Mouse (Mus musculus) olfactory bulb, adult 2 months (tissue): ENCODE data around the gene Brinp1. TPM values are rescaled to one million over a fixed set of nuclear protein-coding genes. Genes with fewer than 3 reads are reported as not detected.
"Not testable (repeated sequence)": the region's sequence is repeated elsewhere in the genome, so short reads cannot be mapped to it uniquely, and the experiment has no call there.

ENCODE experiments used
- H3K27ac ChIP-seq: fragments of 200-500 bp; 2 replicates; pipeline ENCODE4 v1.5.1; 2012; ENCODE audit warnings: low read depth, low read length; ENCODE audit not compliant: insufficient read depth
- H3K4me1 ChIP-seq: fragments of 200-500 bp; 2 replicates; pipeline ENCODE4 v1.6.1; 2012; ENCODE audit warnings: low read length; ENCODE audit not compliant: control insufficient read depth, insufficient read depth
- H3K4me3 ChIP-seq: fragments of 200-500 bp; 2 replicates; pipeline ENCODE4 v1.5.1; 2012; ENCODE audit warnings: mild to moderate bottlenecking, low read depth, low read length, moderate library complexity; ENCODE audit not compliant: insufficient read depth
- CTCF ChIP-seq: fragments of 200-500 bp; IDR thresholded peaks from 2 replicates; pipeline ENCODE4 v1.5.1; 2012; ENCODE audit warnings: low read depth, mild to moderate bottlenecking, low read length, moderate library complexity; ENCODE audit not compliant: insufficient read depth
- POLR2A ChIP-seq: fragments of 200-500 bp; IDR thresholded peaks from 2 replicates; pipeline ENCODE4 v1.6.1; 2012; ENCODE audit warnings: mild to moderate bottlenecking, low read depth, low read length, moderate library complexity; ENCODE audit not compliant: insufficient read depth
- WGBS: fragments of 180-500 bp; shearing (Covaris S2); methylation state at CpG from one replicate; pipeline ENCODE4 v1.1.7; 2018; 5-methylcytosine and 5-hydroxymethylcytosine counted together
- polyA plus RNA-seq: library from polyadenylated mRNA; stranded (reverse); fragments of >200 nt; gene quantifications from 2 replicates; pipeline ENCODE4 v1.2.4, GENCODE M21; 2012; ENCODE audit warnings: low replicate concordance; ENCODE audit not compliant: missing spikeins, insufficient read depth, insufficient read length

The Brinp1 gene
- polyA plus RNA-seq, 1 experiment, result not detected

GRCm38 (mm10) chr4:68864668-68865067, 89.5 kb downstream of the Brinp1 start:
- WGBS, result 96% methylated on average over 2 of the region's 2 CpGs
- no peak overlapping the region for H3K27ac ChIP-seq

GRCm38 (mm10) chr4:68856868-68857267, 97.3 kb downstream of the Brinp1 start:
- Histone ChIP-seq H3K4me1 (no peaks in the 10 kb centered on the region), H3K4me3 (no peak overlapping the region), H3K27ac (no peak overlapping the region)
- TF ChIP-seq CTCF, result no peak
- TF ChIP-seq POLR2A, result no peak
- 28% methylated on average over 1 of the region's 1 CpGs for WGBS

More at GRCm38 (mm10) chr4:68864668-68865067, 89.5 kb downstream of the Brinp1 start:
- Histone ChIP-seq H3K4me3 (no peak overlapping the region), H3K4me1 (no peaks in the 10 kb centered on the region)
- no peak for TF ChIP-seq POLR2A
- TF ChIP-seq CTCF, result no peak

- peak overlapping the region; percentile 80; the same call in 1 of the 2 replicates for H3K27ac ChIP-seq
- 15% methylated on average over 3 of the region's 3 CpGs for WGBS
- H3K4me3 ChIP-seq, result no peak overlapping the region
- no peak for TF ChIP-seq CTCF
- TF ChIP-seq POLR2A, result no peak
- H3K4me1 ChIP-seq, result peaks cover 3% of the 10 kb centered on the region
Observed at GRCm38 (mm10) chr4:68849671-68850070, 104.5 kb downstream of the Brinp1 start.

- TF ChIP-seq POLR2A, result no peak
- TF ChIP-seq CTCF, result no peak
- Histone ChIP-seq H3K4me1 (peaks cover 3% of the 10 kb centered on the region), H3K27ac (no peak overlapping the region), H3K4me3 (no peak overlapping the region)
- 47% methylated on average over 1 of the region's 1 CpGs for WGBS
Observed at GRCm38 (mm10) chr4:68846976-68847375, 107.2 kb downstream of the Brinp1 start.

- Histone ChIP-seq H3K4me1 (peaks cover 4% of the 10 kb centered on the region), H3K4me3 (no peak overlapping the region), H3K27ac (no peak overlapping the region)
- 59% methylated on average over 3 of the region's 3 CpGs for WGBS
- TF ChIP-seq POLR2A (no peak), CTCF (no peak)
Observed at GRCm38 (mm10) chr4:68845964-68846363, 108.2 kb downstream of the Brinp1 start.

- H3K4me3 ChIP-seq, H3K27ac ChIP-seq, H3K4me1 ChIP-seq: not testable (repeated sequence)
Observed at GRCm38 (mm10) chr4:68813997-68814396, 140.2 kb downstream of the Brinp1 start.

- Histone ChIP-seq H3K4me1 (no peaks in the 10 kb centered on the region; the same call in 1 of the 2 replicates), H3K27ac (no peak overlapping the region), H3K4me3 (no peak overlapping the region)
- 74% methylated on average over 3 of the region's 3 CpGs for WGBS
- TF ChIP-seq POLR2A (no peak), CTCF (no peak)
Observed at GRCm38 (mm10) chr4:68806502-68806901, 147.7 kb downstream of the Brinp1 start.

GRCm38 (mm10) chr4:68801923-68802855, 152.0 kb downstream of the Brinp1 start:
- H3K4me3 ChIP-seq, result no peak overlapping the region
- 55% methylated on average over 6 of the region's 6 CpGs for WGBS
- no peak overlapping the region; the same call in 1 of the 2 replicates for H3K27ac ChIP-seq
- TF ChIP-seq POLR2A (no peak), CTCF (no peak)
- H3K4me1 ChIP-seq, result no peaks in the 10 kb centered on the region; the same call in 1 of the 2 replicates

GRCm38 (mm10) chr4:68790003-68790402, 164.2 kb downstream of the Brinp1 start:
- Histone ChIP-seq H3K4me3 (no peak overlapping the region), H3K4me1 (no peaks in the 10 kb centered on the region), H3K27ac (no peak overlapping the region)
- 88% methylated on average over 5 of the region's 5 CpGs for WGBS
- TF ChIP-seq POLR2A, result no peak
- no peak for TF ChIP-seq CTCF

- H3K27ac ChIP-seq, result no peak overlapping the region
- H3K4me3 ChIP-seq, result no peak overlapping the region
- TF ChIP-seq POLR2A, result no peak
- TF ChIP-seq CTCF, result no peak
- H3K4me1 ChIP-seq, result no peaks in the 10 kb centered on the region
- WGBS, result 57% methylated on average over 4 of the region's 4 CpGs
Observed at GRCm38 (mm10) chr4:68788477-68788999, 165.7 kb downstream of the Brinp1 start.
